Mouse (Mus musculus) monocyte, adult 2 months (primary cell): Measurements from ENCODE around the gene Mrps30.
"Not testable (repeated sequence)": the region's sequence is repeated elsewhere in the genome, so short reads cannot be mapped to it uniquely, and the experiment has no call there.

Source experiments
- DNase-seq, 2 experiments: peaks; one replicate each; pipeline ENCODE4 v3.0.0; 2022; ENCODE audit warnings: low spot score in 2 of 2, low read depth in 1 of 2

The Mrps30 gene

DNA sequence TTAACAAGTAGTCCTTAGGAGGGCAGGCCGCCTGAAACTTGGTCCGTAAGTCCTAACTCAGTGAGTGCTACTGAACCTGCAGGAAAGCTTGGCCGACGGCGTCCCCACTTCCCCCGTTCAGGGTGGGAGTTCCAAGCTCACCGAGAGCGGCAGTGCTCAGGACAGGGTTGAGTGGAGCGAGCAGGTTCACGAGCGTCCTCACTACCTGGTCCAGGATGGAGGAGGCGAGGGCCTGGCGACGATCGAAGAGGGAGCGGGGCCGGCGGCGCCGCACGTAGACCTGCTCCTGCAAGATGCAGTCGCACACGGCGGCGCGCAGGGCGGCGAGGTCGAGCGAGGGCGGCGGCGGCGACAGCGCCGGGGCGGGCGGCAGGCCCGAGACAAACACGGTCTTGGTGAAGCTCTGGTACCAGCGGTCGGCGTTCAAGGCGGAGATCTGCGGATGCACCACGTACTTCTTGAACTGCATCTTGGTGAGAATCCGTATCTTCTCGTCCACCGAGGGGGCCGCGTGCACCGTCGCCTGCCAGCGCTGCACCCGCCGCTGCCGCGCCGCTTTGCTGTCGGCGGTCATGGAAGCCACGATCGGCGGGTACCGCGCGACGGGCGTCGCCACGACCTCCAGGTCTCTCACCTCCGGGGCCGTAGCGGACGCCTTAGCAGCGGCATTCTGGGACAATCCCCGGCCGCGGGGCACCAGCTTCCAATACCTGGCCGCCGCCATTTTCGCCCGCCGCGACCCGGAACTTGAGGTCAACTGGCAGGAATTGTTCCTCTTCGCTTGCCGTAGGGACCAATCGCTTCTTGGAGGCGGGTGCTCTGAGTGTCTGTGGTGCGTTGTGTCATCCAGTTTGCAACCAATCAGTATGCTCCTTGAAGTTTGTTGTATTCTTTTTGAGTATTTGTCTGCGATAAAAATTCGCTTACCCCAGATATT is at the start of gene Mrps30, which contains the start of gene B430218F22Rik:
Mrps30 (minus strand) TSS at position 742 of the 937 bp plus-strand sequence.
B430218F22Rik (plus strand) TSS at position 120 of the 937 bp plus-strand sequence.
- DNase-seq, result peak; percentile 68 to 84

DNA sequence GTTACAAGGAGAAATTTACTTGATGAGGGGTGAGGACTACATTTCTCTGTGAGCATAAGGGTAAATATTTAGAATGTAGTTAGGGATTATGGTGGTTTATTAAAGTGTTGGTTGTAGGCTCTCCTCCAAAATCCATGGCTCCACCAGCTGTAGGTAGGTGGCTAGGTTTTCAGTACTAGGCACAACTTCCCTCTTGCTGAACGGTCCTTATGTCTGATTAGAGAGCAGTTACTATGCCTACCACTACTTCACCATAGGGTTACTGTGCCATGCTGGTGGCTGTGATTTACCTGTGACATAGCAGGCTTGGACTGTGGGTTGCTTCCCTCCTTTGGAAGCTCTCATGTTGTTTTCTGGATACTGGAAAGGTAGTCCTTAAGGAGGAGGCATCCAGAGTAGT is 33.8 kb upstream of the Mrps30 start:
- DNase-seq, result no peak

DNA sequence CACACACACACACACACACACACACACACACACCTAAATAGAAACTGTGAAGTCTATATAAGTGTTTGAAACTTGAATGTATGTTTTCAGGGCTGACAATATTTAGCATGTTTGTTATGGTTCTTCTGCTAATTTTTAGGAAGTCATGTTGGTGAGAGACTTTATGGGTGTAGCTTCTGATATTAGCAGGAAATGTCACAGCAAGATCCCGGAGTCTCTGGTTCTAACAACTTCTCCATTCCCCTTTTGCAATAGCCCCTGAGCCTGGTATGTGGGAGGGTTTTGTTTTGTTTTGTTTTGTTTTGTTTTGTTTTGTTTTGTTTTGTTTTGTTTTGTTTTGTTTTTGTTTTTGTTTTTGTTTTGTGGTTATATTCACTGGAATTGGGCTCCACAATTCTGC is 33.4 kb upstream of the Mrps30 start:
- no peak for DNase-seq

DNA sequence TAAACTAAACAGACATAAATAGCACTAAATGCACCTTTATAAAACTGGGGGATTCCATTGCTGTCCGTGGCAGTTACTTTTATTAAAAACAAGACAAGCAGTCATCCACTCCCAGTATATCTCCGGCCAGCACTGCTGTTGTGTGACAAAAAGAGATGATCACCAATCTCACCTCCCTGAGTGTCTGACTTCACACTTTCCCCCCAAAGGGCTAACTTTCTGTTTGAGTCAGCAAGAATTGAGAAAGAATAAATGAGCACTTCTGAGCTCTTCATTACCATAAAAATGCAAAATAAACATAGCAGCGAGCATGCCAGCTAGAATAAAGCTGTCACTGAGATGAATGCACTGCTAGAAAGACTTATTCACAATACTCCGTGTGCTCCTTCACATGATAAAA is 31.1 kb upstream of the Mrps30 start:
- DNase-seq, result no peak

DNA sequence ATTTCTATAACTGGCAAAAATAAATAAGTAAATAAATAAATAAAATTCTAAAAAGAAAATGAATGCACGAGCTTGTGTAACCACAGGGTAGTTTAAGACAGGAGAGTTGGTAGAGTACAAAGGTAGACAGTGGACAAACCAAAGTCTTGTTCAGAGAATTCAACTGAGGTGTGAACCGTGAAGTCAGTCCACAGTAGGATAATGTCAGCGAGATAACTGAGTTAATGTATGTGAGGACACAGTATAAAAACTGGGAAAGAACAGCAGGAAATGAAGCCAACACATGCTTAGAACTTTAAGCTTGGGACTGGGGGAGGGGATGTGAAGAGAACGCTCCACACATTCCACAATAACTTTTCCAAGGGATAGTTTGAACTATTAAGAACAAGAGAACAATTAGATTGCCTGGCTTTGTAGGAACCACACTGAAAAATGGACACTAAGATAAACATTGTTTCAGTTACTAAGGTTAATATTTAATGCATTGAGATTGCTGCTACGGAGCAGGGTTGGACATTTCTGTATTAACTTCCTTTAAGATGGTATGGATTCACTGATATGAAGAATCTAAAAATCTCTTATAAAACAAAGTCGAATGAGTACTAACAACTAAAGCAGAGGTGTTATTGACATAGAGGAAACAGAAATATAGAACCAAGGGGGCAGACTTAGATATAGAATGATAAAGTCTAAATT is 24.4 kb upstream of the Mrps30 start:
- no peak for DNase-seq

DNA sequence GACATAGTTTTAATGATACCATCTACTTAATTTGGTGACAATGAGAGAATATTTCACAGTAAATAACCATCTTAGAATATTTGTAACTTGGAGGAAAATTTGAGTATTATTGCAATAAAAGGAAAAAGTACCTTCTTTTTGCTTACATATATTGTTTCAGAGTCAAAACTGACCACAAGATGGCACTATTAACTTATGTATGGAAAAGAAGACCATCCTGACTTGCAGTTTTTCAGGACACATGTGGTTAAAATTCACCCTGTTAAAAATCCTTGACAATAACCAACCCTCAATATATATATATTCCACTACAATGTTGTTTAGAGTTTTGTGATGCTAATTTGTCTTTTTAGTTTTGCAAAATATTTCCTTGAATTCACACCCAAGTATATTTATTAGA is 16.5 kb upstream of the Mrps30 start:
- no peak for DNase-seq

DNA sequence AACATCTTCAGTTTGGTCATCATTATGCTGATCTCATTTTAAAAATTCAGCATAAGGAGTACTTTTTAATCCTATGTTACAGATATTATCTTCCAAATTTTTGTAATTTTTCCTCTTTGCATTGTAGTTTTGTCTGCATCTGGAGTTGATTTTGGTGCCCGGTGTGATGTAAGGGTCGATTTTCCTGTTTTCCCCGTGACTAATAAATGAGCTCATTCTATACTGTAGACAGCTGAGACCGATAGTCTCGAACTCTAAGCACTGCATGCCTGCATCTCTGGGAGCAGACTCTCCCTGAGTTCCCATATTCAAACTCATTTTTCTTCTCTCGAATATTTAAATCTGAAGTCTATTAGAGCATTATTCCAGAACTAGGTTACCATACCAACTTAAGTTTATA is 13.3 kb upstream of the Mrps30 start:
- no peak for DNase-seq

DNA sequence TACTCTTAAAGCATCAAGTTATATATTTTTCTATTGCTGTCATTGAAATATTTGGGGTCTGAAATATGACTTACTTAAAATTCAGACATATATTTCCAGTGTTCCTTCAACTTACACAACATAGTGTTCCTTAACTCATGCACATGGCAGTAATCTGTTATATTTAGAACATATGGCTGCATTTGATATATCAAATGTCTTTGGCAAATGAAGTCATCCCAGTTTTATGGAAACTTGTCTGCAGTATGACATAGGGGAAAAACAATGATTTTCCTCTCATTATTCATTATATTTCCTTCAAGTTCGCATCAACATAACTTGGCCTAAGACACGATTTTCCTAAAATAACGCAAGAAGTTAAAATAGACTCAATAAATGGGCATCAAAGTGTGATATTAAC is 8.8 kb upstream of the Mrps30 start:
- no peak for DNase-seq

DNA sequence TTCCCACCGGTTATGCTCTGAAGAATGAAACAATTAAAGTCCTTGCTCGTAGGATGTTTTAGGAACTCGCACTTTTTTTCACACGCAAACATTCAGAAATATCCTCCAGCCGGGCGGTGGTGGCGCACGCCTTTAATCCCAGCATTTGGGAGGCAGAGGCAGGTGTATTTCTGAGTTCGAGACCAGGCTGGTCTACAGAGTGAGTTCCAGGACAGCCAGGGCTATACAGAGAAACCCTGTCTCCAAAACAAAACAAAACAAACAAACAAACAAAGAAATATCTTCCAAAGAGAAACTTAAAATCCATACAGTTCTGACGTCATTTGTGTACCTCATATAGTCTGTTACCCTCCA is 373 bp upstream of the Mrps30 start:
- not testable (repeated sequence) for DNase-seq

DNA sequence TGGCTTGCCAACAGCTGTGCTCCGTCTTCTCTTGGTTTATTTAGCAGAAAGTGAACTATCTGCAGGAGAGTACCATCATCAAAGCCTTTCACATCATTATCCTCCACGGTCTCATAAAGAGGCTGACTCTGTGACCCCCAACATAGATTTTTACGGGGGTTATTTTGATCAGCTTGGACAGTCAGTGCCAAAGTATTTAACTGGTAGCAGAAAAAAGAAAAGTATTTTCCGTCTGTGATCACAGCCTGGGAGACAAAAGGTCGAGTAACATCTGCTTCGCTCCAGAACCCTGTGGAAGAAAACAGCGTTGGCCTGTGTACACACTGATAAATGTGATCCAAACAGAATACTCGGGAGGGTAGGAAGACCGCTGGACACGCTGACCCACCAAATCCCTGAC is 6.7 kb downstream of the Mrps30 start:
- DNase-seq, result no peak

DNA sequence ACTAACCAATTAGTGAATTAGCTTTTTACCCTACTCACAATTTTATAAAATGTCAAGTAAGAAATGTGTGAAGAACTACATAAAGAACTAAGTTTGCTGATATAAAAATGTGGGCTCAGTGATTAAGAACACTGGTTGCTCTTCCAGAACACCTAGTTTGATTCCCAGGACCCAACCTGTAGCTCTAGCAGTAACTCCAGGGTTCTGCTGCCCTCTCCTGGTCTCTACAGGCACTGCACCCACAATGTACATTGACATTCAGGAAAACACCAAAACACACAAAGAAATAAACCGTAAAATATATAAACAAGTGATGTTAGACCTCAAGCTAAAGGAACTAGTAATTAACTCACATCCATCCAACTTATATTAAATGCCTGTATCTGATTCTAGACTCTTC is 7.9 kb downstream of the Mrps30 start:
- peak in 1 of 2 experiments; percentile 2 for DNase-seq

DNA sequence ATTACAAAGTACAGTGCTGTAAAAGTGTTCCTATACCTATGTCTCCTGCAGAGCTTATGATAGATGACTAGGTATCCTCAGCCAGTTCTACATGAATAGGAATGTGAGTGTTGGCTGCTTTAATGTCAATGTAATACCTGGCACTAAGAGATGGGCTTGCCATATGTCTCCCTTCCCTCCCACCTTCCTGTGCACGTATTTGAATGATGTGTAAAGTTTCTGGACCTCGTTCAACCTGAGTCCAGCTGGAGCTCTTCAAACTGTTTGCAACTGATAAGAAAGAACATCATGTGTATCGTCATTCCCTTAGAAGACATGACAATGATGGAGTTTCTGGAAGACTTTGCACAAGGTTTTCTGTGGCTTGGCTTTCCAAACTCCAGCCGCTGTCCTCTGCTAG is 14.2 kb downstream of the Mrps30 start:
- DNase-seq, result no peak

DNA sequence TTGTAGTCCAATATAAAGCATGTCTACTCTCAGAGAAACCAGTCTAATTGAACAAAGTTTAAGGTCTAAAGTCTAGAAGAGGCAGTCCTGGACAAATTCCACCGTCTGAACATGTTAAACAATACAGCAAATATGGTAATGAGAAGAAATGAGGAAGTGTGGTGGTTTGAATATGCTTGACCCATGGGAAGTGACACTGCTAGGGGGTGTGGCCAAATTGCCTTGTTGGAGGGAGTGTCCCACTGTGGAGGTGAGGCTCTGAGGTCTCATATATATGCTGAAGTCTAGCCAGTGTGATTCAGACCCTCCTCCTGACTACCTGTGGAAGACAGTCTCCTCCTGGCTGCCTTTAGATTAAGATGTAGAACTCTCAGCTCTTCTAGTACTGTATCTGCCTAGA is 21.3 kb downstream of the Mrps30 start:
- no peak for DNase-seq

DNA sequence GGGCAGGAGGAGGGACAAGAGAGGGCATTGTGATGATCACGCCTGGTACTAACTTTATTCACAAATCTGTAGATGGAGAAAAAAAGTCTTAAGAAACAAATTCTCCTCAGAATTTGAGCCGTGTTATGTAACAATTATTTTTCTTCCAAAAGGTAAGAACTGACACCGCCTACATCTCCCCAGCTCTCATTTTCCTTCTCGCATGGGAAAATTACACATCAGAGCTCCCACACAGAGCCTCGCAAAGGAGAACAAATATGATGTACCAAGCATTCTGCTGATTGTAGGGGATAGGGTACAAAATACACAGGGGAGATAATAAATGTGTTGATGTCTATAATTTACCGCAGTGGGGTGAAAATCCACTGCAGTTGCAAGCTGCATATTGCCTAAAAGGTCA is 23.7 kb downstream of the Mrps30 start:
- DNase-seq, result no peak

DNA sequence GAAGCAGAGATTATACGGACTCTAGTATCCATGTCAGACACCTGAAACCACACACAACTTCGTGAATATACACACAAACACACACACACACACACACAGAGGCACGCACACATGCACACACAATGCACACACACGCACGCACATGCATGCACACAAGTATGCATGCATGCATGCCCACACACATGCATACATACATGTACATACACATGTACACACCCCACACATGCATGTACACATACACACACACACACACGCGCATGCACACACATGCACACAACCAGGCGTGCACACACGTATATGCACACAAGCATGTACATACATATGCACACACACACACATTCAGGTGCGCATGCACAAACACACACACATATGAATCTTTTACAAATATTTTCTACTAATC is 36.2 kb downstream of the Mrps30 start:
- DNase-seq, result no peak

DNA sequence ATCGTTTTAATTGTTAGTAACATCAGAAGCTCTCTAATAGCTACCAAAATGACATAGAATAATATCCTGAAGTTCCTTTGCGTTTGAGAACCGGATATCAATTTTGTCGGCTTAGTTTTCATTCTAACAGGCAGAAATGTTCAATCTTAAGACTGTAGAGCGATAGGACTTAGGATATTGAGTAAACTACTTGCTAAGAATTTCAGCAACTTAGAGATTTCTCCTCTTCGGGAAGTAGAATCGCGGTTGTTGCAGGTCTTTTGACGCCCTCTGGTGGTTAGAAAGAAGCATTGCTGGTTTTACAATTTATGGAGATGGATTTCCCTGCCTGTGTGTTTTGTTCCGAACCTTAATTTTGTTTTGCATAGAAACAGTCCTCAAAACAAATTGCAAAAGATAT is 36.8 kb downstream of the Mrps30 start:
- DNase-seq, result no peak
